Mouse (Mus musculus) ES-Bruce4 (cell line): ENCODE results near the gene Gm3486.
"Not testable (repeated sequence)": the region's sequence is repeated elsewhere in the genome, so short reads cannot be mapped to it uniquely, and the experiment has no call there.

Source experiments
- CTCF ChIP-seq: IDR thresholded peaks from one replicate; pipeline ENCODE4 v1.8.1; 2011; ENCODE audit warnings: low read depth, low read length
- EP300 ChIP-seq: IDR thresholded peaks from 2 replicates; pipeline ENCODE4 v1.6.1; 2011; ENCODE audit warnings: low read depth, low read length; ENCODE audit not compliant: insufficient read depth
- POLR2A ChIP-seq: IDR thresholded peaks from one replicate; pipeline ENCODE4 v1.8.1; 2011; ENCODE audit warnings: low read length; ENCODE audit not compliant: insufficient read depth

GRCm38 (mm10) chr14:41453418-41453817, 35.9 kb downstream of the Gm3486 start, which contains the start of gene Gm7954:
- not testable (repeated sequence) for TF ChIP-seq POLR2A, CTCF, EP300
